Mouse (Mus musculus) kidney, embryonic 15.5 days (tissue): ENCODE data around the gene Fopnl. TPM values are rescaled to one million over a fixed set of nuclear protein-coding genes. Genes with fewer than 3 reads are reported as not detected.

Experiments used
- ATAC-seq: fragments of 200-750 bp; cut with Nextera tagmentation; replicated peaks from 2 replicates; pipeline ENCODE4 v1.8.0; 2017; ENCODE audit warnings: moderate TSS enrichment; ENCODE audit not compliant: low FRiP score
- H3K27ac ChIP-seq: fragments of 300-500 bp; sonication (generic); 2 replicates; pipeline ENCODE4 v1.5.1; 2015; ENCODE audit warnings: mild to moderate bottlenecking, inconsistent platforms
- H3K27me3 ChIP-seq: fragments of 300-500 bp; sonication (generic); 2 replicates; pipeline ENCODE4 v1.6.1; 2015; ENCODE audit warnings: inconsistent platforms
- H3K36me3 ChIP-seq: fragments of 300-500 bp; sonication (generic); 2 replicates; pipeline ENCODE4 v1.6.1; 2015; ENCODE audit warnings: inconsistent platforms
- H3K4me1 ChIP-seq: fragments of 300-500 bp; sonication (generic); 2 replicates; pipeline ENCODE4 v1.6.1; 2015; ENCODE audit warnings: inconsistent platforms
- H3K4me2 ChIP-seq: fragments of 300-500 bp; sonication (generic); 2 replicates; pipeline ENCODE4 v1.6.1; 2015; ENCODE audit warnings: moderate library complexity, mild to moderate bottlenecking, inconsistent platforms
- H3K4me3 ChIP-seq: fragments of 300-500 bp; sonication (generic); replicated peaks from 2 replicates; pipeline ENCODE4 v1.5.1; 2015; ENCODE audit warnings: mild to moderate bottlenecking, inconsistent platforms
- H3K9ac ChIP-seq: fragments of 300-500 bp; sonication (generic); 2 replicates; pipeline ENCODE4 v1.6.1; 2015; ENCODE audit warnings: mild to moderate bottlenecking, inconsistent platforms
- H3K9me3 ChIP-seq: fragments of 300-500 bp; sonication (generic); replicated peaks from 2 replicates; pipeline ENCODE4 v1.6.1; 2016; ENCODE audit warnings: inconsistent platforms
- WGBS: fragments of 180-500 bp; shearing (Covaris S2); methylation state at CpG from one replicate; pipeline ENCODE4 v1.1.7; 2015; ENCODE audit warnings: mixed read lengths; 5-methylcytosine and 5-hydroxymethylcytosine counted together
- polyA plus RNA-seq: library from polyadenylated mRNA; unstranded; fragments of >200 nt; fragmentation: Nextera tagmentation; extraction: Ambion mirVana; gene quantifications from 2 replicates; pipeline ENCODE4 v1.2.1, GENCODE M21; 2015

The Fopnl gene
- polyA plus RNA-seq, 1 experiment from 2014 or later, result 141 TPM

DNA sequence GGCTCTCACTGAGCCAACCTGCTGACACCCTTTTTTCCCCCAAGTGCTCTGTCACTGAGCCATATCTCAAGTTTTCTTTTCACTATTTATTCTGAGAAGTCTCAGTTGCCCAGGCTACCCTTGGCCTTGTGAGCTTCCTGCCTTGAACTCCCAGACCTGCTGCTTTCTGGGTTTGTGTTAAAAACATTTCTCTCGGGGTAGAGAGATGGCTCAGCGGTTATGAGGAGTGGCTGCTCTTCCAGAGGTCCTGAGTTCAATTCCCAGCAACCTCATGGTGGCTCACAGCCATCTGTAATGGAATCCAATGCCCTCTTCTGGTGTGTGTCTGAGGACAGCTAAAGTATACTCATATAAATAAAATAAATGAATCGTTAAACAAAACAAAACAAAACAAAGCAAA lies 35.0 kb upstream of the Fopnl start:
- Histone ChIP-seq H3K9me3 (no peaks in the 10 kb centered on the region), H3K27me3 (no peaks in the 10 kb centered on the region), H3K4me2 (no peak overlapping the region), H3K4me1 (no peaks in the 10 kb centered on the region), H3K9ac (no peak overlapping the region), H3K4me3 (no peak overlapping the region), H3K36me3 (no peaks in the 10 kb centered on the region), H3K27ac (no peak overlapping the region)
- WGBS, result 83% methylated on average over 3 of the region's 3 CpGs
- ATAC-seq, result no peak

- no peak overlapping the region for H3K9ac ChIP-seq
- no peaks in the 10 kb centered on the region for H3K4me1 ChIP-seq
- H3K36me3 ChIP-seq, result no peaks in the 10 kb centered on the region
- no peak overlapping the region for H3K4me2 ChIP-seq
- H3K9me3 ChIP-seq, result no peaks in the 10 kb centered on the region
- no peak for ATAC-seq
- no peak overlapping the region for H3K27ac ChIP-seq
- no peak overlapping the region for H3K4me3 ChIP-seq
- no peaks in the 10 kb centered on the region for H3K27me3 ChIP-seq
These were observed 34.4 kb upstream of the Fopnl start for GRCm38 (mm10) chr16:14351571-14351970.

GRCm38 (mm10) chr16:14344967-14345366 lies 27.8 kb upstream of the Fopnl start:
- Histone ChIP-seq H3K9me3 (no peaks in the 10 kb centered on the region), H3K4me3 (no peak overlapping the region), H3K9ac (no peak overlapping the region), H3K27ac (no peak overlapping the region), H3K27me3 (no peaks in the 10 kb centered on the region), H3K36me3 (no peaks in the 10 kb centered on the region), H3K4me1 (no peaks in the 10 kb centered on the region), H3K4me2 (no peak overlapping the region)
- no peak for ATAC-seq
- WGBS, result 80% methylated on average over 3 of the region's 3 CpGs

DNA sequence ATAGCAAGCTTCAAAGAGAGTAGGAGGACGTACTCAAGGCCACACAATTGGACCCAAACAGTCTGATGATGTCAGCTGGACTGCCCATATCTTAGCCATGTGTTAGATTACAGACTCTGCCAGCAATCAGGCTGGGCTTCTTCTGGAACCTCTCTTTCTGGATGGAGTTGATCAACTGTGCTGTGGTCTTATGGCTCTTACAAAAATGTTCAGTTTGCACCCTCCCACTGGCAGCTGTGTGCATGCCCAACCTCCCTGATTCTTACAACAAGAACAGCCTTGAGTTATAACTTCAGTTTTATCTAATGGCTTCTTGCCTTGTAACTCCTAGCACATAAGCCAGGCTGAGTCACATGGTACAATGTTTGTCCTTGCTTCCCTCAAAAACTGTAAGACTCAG lies 11.0 kb upstream of the Fopnl start:
- Histone ChIP-seq H3K4me1 (no peaks in the 10 kb centered on the region), H3K27me3 (no peaks in the 10 kb centered on the region), H3K36me3 (no peaks in the 10 kb centered on the region), H3K4me3 (no peak overlapping the region), H3K9ac (no peak overlapping the region), H3K9me3 (no peaks in the 10 kb centered on the region), H3K27ac (no peak overlapping the region), H3K4me2 (no peak overlapping the region)
- no peak for ATAC-seq
- 57% methylated on average over 1 of the region's 1 CpGs for WGBS

DNA sequence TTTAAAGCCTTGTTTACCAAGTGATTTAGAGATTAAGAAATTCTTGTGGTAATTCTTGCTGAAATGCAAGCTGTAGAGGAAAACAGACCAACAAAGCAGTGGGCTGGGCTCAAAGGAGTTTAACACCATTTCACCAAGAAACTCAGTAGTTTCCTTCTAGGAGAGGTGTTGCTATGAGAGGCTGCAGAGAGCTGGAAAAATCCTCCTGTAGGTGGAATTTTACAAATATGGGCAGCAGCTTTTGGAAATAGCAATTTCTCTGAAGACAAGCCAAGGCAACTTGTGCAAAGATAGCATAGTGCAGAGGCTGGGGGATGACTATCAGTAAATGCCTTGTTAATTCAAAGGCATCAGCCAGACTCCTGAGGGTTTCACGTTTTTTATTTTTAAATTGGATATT lies 3.3 kb upstream of the Fopnl start:
- H3K4me2 ChIP-seq, result no peak overlapping the region
- no peak overlapping the region for H3K4me3 ChIP-seq
- no peak for ATAC-seq
- peaks cover 6% of the 10 kb centered on the region; the same call in 1 of the 2 replicates for H3K27me3 ChIP-seq
- H3K27ac ChIP-seq, result no peak overlapping the region
- H3K36me3 ChIP-seq, result no peaks in the 10 kb centered on the region
- 69% methylated on average over 1 of the region's 1 CpGs for WGBS
- no peak overlapping the region for H3K9ac ChIP-seq
- no peaks in the 10 kb centered on the region for H3K9me3 ChIP-seq
- H3K4me1 ChIP-seq, result peaks cover 14% of the 10 kb centered on the region

DNA sequence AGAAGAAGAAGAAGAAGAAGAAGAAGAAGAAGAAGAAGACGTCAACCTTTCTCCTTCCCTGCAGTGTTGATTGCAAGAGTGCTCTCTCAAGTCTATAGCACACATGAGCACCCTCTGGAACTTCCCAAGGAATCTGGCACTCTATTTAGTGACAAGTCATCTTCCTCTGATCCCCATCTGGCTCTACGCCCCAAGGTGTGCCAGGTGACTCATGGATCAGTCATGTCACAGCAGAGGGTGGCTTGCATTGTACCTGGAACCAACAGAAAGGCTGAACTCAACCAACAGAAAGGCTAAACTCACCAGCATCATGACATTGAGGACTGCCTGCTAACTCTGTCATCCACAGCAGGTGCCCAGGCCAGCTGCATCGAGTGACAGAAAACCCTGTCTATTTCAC lies 2.5 kb upstream of the Fopnl start:
- H3K9ac ChIP-seq, result no peak overlapping the region
- peaks cover 6% of the 10 kb centered on the region; the same call in 1 of the 2 replicates for H3K27me3 ChIP-seq
- H3K27ac ChIP-seq, result no peak overlapping the region
- no peak for ATAC-seq
- H3K4me2 ChIP-seq, result no peak overlapping the region
- H3K9me3 ChIP-seq, result no peaks in the 10 kb centered on the region
- no peaks in the 10 kb centered on the region for H3K36me3 ChIP-seq
- peaks cover 14% of the 10 kb centered on the region for H3K4me1 ChIP-seq
- no peak overlapping the region for H3K4me3 ChIP-seq
- 88% methylated on average over 3 of the region's 3 CpGs for WGBS

GRCm38 (mm10) chr16:14312914-14313313 lies 4.3 kb downstream of the Fopnl start:
- 89% methylated on average over 7 of the region's 7 CpGs for WGBS
- H3K27ac ChIP-seq, result no peak overlapping the region
- no peak for ATAC-seq
- H3K27me3 ChIP-seq, result no peaks in the 10 kb centered on the region
- peaks cover 52% of the 10 kb centered on the region for H3K36me3 ChIP-seq
- H3K9ac ChIP-seq, result no peak overlapping the region
- no peak overlapping the region for H3K4me3 ChIP-seq
- peaks cover 14% of the 10 kb centered on the region for H3K4me1 ChIP-seq
- H3K9me3 ChIP-seq, result no peaks in the 10 kb centered on the region
- no peak overlapping the region for H3K4me2 ChIP-seq

DNA sequence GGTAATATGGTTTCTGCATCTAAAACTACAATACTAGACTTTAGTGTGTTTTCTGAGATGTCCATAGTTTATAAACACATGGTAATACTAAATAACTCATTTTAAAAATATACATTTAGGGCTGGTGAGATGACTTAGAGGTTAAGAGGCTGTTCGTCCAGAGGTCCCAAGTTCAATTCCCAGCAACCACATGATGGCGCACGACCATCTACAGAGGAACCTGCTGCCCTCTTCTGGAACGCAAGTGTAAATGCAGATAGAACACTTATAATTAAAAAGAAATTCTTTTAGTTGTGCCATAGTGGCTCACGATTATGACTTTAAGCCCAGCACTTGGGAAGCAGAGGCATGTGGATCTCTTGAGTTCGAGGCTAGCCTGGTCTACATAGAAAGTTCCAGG lies 5.8 kb downstream of the Fopnl start:
- Histone ChIP-seq H3K27ac (no peak overlapping the region), H3K4me2 (no peak overlapping the region), H3K4me3 (no peak overlapping the region), H3K36me3 (peaks cover 67% of the 10 kb centered on the region), H3K27me3 (no peaks in the 10 kb centered on the region), H3K9ac (no peak overlapping the region), H3K9me3 (no peaks in the 10 kb centered on the region), H3K4me1 (peaks cover 9% of the 10 kb centered on the region)
- WGBS, result 58% methylated on average over 6 of the region's 6 CpGs
- ATAC-seq, result no peak

GRCm38 (mm10) chr16:14309833-14310232 lies 7.4 kb downstream of the Fopnl start:
- no peaks in the 10 kb centered on the region for H3K9me3 ChIP-seq
- no peak overlapping the region for H3K4me3 ChIP-seq
- 73% methylated on average over 3 of the region's 3 CpGs for WGBS
- H3K4me1 ChIP-seq, result no peaks in the 10 kb centered on the region
- H3K9ac ChIP-seq, result no peak overlapping the region
- no peak overlapping the region for H3K4me2 ChIP-seq
- no peaks in the 10 kb centered on the region for H3K27me3 ChIP-seq
- H3K36me3 ChIP-seq, result peaks cover 77% of the 10 kb centered on the region
- no peak overlapping the region for H3K27ac ChIP-seq
- no peak for ATAC-seq

DNA sequence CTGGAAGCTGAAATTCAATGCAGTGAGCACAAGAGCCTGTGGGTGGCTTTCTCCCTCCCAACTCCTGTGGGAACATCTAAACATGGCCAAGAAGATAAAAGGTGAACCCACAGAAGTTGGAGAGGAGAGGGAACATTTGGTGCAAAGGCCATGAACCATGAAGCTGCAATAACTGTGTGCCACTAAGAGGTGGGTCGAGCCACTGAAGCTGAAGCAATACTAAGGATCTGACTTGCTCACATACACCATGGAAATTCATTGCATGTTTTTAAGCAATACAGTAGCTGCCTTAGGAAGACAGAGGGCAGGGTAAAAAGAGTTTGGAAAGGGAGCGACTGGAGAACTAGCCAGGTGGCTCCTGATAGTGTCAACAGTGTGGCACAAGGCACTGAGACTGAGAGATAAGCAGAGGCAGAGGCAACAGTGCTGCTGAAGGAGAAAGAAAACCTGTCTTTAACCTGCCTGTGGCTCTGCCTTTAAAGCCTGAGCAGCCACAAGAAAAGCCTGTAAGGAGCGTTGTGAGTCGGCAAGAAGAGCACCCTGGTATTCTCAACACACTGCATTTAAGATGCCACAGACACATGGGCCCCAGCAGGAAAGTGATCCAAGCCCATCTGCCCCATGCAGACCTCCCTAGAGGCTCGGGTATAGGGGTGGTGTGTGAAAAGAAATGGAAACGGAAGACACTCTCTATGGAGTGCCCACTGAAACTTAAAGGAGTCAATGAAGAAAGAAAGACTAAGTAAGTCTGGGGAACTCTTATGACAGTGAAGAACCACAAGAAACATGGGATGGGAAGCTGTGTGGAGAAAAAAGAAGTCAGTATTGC lies 8.7 kb downstream of the Fopnl start:
- Histone ChIP-seq H3K4me1 (peaks cover 9% of the 10 kb centered on the region), H3K4me3 (no peak overlapping the region), H3K27ac (no peak overlapping the region), H3K9ac (no peak overlapping the region), H3K36me3 (peaks cover 83% of the 10 kb centered on the region), H3K4me2 (no peak overlapping the region), H3K9me3 (no peaks in the 10 kb centered on the region), H3K27me3 (no peaks in the 10 kb centered on the region)
- no peak for ATAC-seq
- WGBS, result 89% methylated on average over 6 of the region's 6 CpGs

GRCm38 (mm10) chr16:14307373-14307772 lies 9.8 kb downstream of the Fopnl start:
- H3K9ac ChIP-seq, result no peak overlapping the region
- H3K4me1 ChIP-seq, result peaks cover 18% of the 10 kb centered on the region
- no peaks in the 10 kb centered on the region for H3K9me3 ChIP-seq
- H3K4me2 ChIP-seq, result no peak overlapping the region
- no peaks in the 10 kb centered on the region for H3K27me3 ChIP-seq
- H3K36me3 ChIP-seq, result peaks cover 82% of the 10 kb centered on the region
- no peak for ATAC-seq
- 97% methylated on average over 1 of the region's 1 CpGs for WGBS
- H3K4me3 ChIP-seq, result no peak overlapping the region
- H3K27ac ChIP-seq, result no peak overlapping the region

DNA sequence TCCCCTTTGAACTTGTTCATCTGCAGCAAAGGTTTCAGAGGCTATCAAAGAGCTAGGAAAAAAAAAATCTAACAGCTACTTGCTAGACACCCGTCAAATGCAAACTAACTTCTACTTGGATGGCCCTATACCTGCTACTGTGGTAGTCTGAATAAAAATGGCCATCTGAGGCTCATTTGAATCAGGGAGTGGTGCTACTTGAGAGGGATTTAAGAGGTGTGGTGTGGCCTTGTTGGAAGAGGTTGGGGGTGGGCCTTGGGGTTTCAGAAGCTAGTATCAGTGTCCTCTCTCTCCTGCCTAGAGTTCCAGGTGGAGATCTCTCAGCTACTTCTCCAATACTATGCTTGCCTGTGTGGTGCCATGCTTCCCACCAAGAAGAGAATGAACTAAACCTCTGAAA lies 10.8 kb downstream of the Fopnl start:
- ATAC-seq, result no peak
- Histone ChIP-seq H3K9me3 (no peaks in the 10 kb centered on the region), H3K36me3 (peaks cover 78% of the 10 kb centered on the region)

DNA sequence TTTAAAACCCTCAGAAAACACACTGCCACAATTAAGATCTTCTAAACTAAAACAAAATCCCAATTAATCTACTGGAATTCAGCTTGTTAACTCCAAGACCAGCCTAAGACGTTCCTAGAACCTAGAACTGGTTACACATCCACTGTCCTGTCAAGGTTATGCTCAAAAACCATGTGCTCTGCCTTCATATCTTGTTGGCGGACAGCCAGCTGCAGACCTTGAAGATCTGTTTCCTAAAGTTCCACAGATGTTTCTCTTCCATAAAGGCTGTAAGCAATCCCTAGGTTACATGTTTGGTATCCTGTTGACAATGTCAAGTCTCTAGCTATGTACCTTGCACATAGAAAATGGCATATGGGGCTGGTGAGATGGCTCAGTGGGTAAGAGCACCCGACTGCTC lies 12.4 kb downstream of the Fopnl start:
- no peak overlapping the region for H3K4me3 ChIP-seq
- H3K4me2 ChIP-seq, result no peak overlapping the region
- 89% methylated on average over 3 of the region's 3 CpGs for WGBS
- no peaks in the 10 kb centered on the region for H3K9me3 ChIP-seq
- no peak overlapping the region for H3K27ac ChIP-seq
- no peaks in the 10 kb centered on the region for H3K27me3 ChIP-seq
- no peak for ATAC-seq
- H3K36me3 ChIP-seq, result peaks cover 80% of the 10 kb centered on the region
- H3K9ac ChIP-seq, result no peak overlapping the region
- peaks cover 18% of the 10 kb centered on the region for H3K4me1 ChIP-seq

More for the DNA sequence above, 10.8 kb downstream of the Fopnl start:
- H3K27ac ChIP-seq, result no peak overlapping the region
- no peaks in the 10 kb centered on the region for H3K27me3 ChIP-seq
- 88% methylated on average over 1 of the region's 1 CpGs for WGBS
- no peak overlapping the region for H3K9ac ChIP-seq
- no peak overlapping the region for H3K4me2 ChIP-seq
- peaks cover 18% of the 10 kb centered on the region for H3K4me1 ChIP-seq
- H3K4me3 ChIP-seq, result no peak overlapping the region
